Mouse (Mus musculus): ENCODE results near the gene Cdk1.

DNA sequence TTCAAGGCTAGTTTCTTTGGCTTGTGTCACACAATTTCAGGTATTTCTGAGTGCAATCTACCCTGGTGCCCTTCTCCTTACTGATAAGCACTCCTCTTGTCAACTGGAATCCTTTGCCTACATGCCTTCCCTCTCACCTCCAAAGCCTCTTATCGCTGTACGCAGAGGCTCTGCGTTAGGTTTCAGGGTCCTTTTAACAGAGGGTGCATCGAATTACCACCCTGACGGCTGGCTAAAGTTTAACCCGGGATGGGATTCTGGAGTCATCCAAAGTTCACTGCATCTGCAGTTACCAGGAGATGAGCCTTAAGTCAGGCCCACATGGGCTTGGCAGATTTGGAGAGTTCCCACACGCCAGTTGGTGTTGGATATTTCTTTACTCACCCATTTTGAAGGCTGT is 47.1 kb downstream of the Cdk1 start:
- TF ChIP-seq CTCF (IDR thresholded peaks at IDR 0.05; ENCODE audit: low read depth, low read length) (no peak), EP300 (IDR thresholded peaks at IDR 0.05; ENCODE audit: insufficient read depth, low read depth, low read length) (no peak)
